Mouse (Mus musculus) CH12.LX (cell line): ENCODE results near the gene Lrrc29. TPM values are rescaled to one million over a fixed set of nuclear protein-coding genes. Genes with fewer than 3 reads are reported as not detected.

ENCODE experiments used
- DNase-seq: peaks from one replicate; pipeline ENCODE4 v3.0.0-alpha.2; 2013; ENCODE audit errors: extremely low read depth
- H3K27ac ChIP-seq: 2 replicates; pipeline ENCODE4 v1.5.1; 2012; ENCODE audit warnings: low read depth, mild to moderate bottlenecking, control low read depth, moderate library complexity; ENCODE audit not compliant: insufficient read depth
- H3K27me3 ChIP-seq: replicated peaks from 2 replicates; pipeline ENCODE3; 2012; ENCODE audit warnings: inconsistent platforms
- H3K36me3 ChIP-seq, 2 experiments: replicated peaks in 1 of 2; 2 replicates each; pipeline versions ENCODE3 to v1.6.1; 2012; ENCODE audit warnings: inconsistent platforms in 1 of 2, low read length in 1 of 2, mild to moderate bottlenecking in 1 of 2, mixed read lengths in 1 of 2, moderate library complexity in 1 of 2; ENCODE audit not compliant: control insufficient read depth in 1 of 2, insufficient read depth in 1 of 2
- H3K4me1 ChIP-seq, 2 experiments: 2 replicates each; pipeline ENCODE4 v1.6.1; 2012; ENCODE audit warnings: inconsistent platforms in 1 of 2, moderate library complexity in 1 of 2; ENCODE audit not compliant: insufficient read depth in 2 of 2, control insufficient read depth in 1 of 2
- H3K4me2 ChIP-seq: 2 replicates; pipeline ENCODE4 v1.6.1; 2012; ENCODE audit warnings: low read depth, mild to moderate bottlenecking, control low read depth; ENCODE audit not compliant: poor library complexity, insufficient read depth, severe bottlenecking
- H3K4me3 ChIP-seq, 3 experiments: fragments of 150-350 bp in 1 of 3; sonication (generic) in 1 of 3; replicated peaks in 1 of 3; 2 replicates each; pipeline versions ENCODE3 to v1.5.1; 2011 to 2012; ENCODE audit warnings: low read depth in 2 of 3, low read length in 2 of 3, mild to moderate bottlenecking in 2 of 3, moderate library complexity in 2 of 3, control low read depth in 1 of 3, improper control_type of control experiment in 1 of 3, inconsistent platforms in 1 of 3, mixed read lengths in 1 of 3; ENCODE audit not compliant: poor library complexity in 1 of 3
- H3K79me2 ChIP-seq: replicated peaks from 2 replicates; pipeline ENCODE4 v1.6.1; 2012; ENCODE audit warnings: mild to moderate bottlenecking, moderate library complexity; ENCODE audit not compliant: control insufficient read depth, poor library complexity, insufficient read depth, severe bottlenecking; ENCODE audit errors: extremely low read depth
- H3K9ac ChIP-seq: 2 replicates; pipeline ENCODE4 v1.6.1; 2012; ENCODE audit warnings: low read depth, mild to moderate bottlenecking, control low read depth, moderate library complexity; ENCODE audit not compliant: insufficient read depth
- H3K9me3 ChIP-seq: replicated peaks from 2 replicates; pipeline ENCODE3; 2012; ENCODE audit warnings: low read length, inconsistent platforms, mixed read lengths
- BHLHE40 ChIP-seq: IDR thresholded peaks from 2 replicates; pipeline ENCODE4 v1.6.1; 2011; ENCODE audit warnings: mild to moderate bottlenecking, low read depth, low read length, improper control_type of control experiment
- CHD1 ChIP-seq: IDR thresholded peaks from 2 replicates; pipeline ENCODE4 v1.6.1; 2012; ENCODE audit warnings: low read depth, low read length, improper control_type of control experiment, inconsistent platforms
- CHD2 ChIP-seq: IDR thresholded peaks from 2 replicates; pipeline ENCODE4 v1.6.1; 2011; ENCODE audit warnings: low read length, improper control_type of control experiment
- CTCF ChIP-seq, 2 experiments: IDR thresholded peaks in 1 of 2; conservative IDR thresholded peaks in 1 of 2; 2 replicates each; pipeline ENCODE4 v1.5.1; 2011 to 2012; ENCODE audit warnings: low read depth in 2 of 2, low read length in 2 of 2, improper control_type of control experiment in 1 of 2, inconsistent platforms in 1 of 2, mild to moderate bottlenecking in 1 of 2, moderate library complexity in 1 of 2
- E2F4 ChIP-seq: IDR thresholded peaks from 2 replicates; pipeline ENCODE4 v1.6.1; 2011; ENCODE audit warnings: low read depth, low read length, improper control_type of control experiment; ENCODE audit not compliant: insufficient replicate concordance
- EP300 ChIP-seq: IDR thresholded peaks from 2 replicates; pipeline ENCODE4 v1.6.1; 2011; ENCODE audit warnings: low read length, improper control_type of control experiment
- ETS1 ChIP-seq: conservative IDR thresholded peaks from 2 replicates; pipeline ENCODE4 v1.6.1; 2012; ENCODE audit warnings: low read depth, mild to moderate bottlenecking, inconsistent platforms, low read length, improper control_type of control experiment, moderate library complexity
- GABPA ChIP-seq: IDR thresholded peaks from 2 replicates; pipeline ENCODE4 v1.6.1; 2012; ENCODE audit warnings: low read depth, low read length, improper control_type of control experiment, inconsistent platforms; ENCODE audit not compliant: insufficient replicate concordance
- HCFC1 ChIP-seq: IDR thresholded peaks from 2 replicates; pipeline ENCODE4 v1.6.1; 2012; ENCODE audit warnings: low read depth, mild to moderate bottlenecking, inconsistent platforms, low read length, improper control_type of control experiment
- JUN ChIP-seq: IDR thresholded peaks from 2 replicates; pipeline ENCODE4 v1.6.1; 2011; ENCODE audit warnings: low read depth, mild to moderate bottlenecking, low read length, improper control_type of control experiment, moderate library complexity; ENCODE audit not compliant: insufficient read depth
- JUND ChIP-seq: conservative IDR thresholded peaks from 2 replicates; pipeline ENCODE4 v1.6.1; 2011; ENCODE audit warnings: low read depth, low read length, improper control_type of control experiment
- KAT2A ChIP-seq: IDR thresholded peaks from 2 replicates; pipeline ENCODE4 v1.6.1; 2012; ENCODE audit warnings: low read length, improper control_type of control experiment, inconsistent platforms; ENCODE audit not compliant: insufficient replicate concordance
- MAFK ChIP-seq: IDR thresholded peaks from 2 replicates; pipeline ENCODE4 v1.6.1; 2011; ENCODE audit warnings: low read length, improper control_type of control experiment; ENCODE audit not compliant: insufficient replicate concordance
- MEF2A ChIP-seq: IDR thresholded peaks from 2 replicates; pipeline ENCODE4 v1.6.1; 2014; ENCODE audit warnings: low read depth, mild to moderate bottlenecking, inconsistent platforms, low read length, improper control_type of control experiment, borderline replicate concordance
- MXI1 ChIP-seq: IDR thresholded peaks from 2 replicates; pipeline ENCODE4 v1.6.1; 2011; ENCODE audit warnings: mild to moderate bottlenecking, low read depth, low read length, improper control_type of control experiment
- MYC ChIP-seq: IDR thresholded peaks from 2 replicates; pipeline ENCODE4 v1.6.1; 2011; ENCODE audit warnings: low read depth, mild to moderate bottlenecking, improper control_type of control experiment, low read length
- NRF1 ChIP-seq: IDR thresholded peaks from 2 replicates; pipeline ENCODE4 v1.6.1; 2014; ENCODE audit warnings: low read depth, mild to moderate bottlenecking, inconsistent platforms, low read length, improper control_type of control experiment, moderate library complexity
- POLR2A ChIP-seq: IDR thresholded peaks from 2 replicates; pipeline ENCODE4 v1.6.1; 2011; ENCODE audit warnings: low read depth, mild to moderate bottlenecking, improper control_type of control experiment, low read length
- POLR2AphosphoS2 ChIP-seq: IDR thresholded peaks from 2 replicates; pipeline ENCODE4 v1.6.1; 2011; ENCODE audit warnings: low read depth, low read length, improper control_type of control experiment
- RAD21 ChIP-seq: IDR thresholded peaks from 2 replicates; pipeline ENCODE4 v1.6.1; 2011; ENCODE audit warnings: low read depth, mild to moderate bottlenecking, low read length, improper control_type of control experiment, moderate library complexity
- SIN3A ChIP-seq: IDR thresholded peaks from 2 replicates; pipeline ENCODE4 v1.6.1; 2012; ENCODE audit warnings: low read length, improper control_type of control experiment, inconsistent platforms
- TCF12 ChIP-seq: IDR thresholded peaks from 2 replicates; pipeline ENCODE4 v1.6.1; 2014; ENCODE audit warnings: low read depth, mild to moderate bottlenecking, inconsistent platforms, low read length, improper control_type of control experiment
- USF1 ChIP-seq: IDR thresholded peaks from 2 replicates; pipeline ENCODE4 v1.6.1; 2014; ENCODE audit warnings: low read depth, mild to moderate bottlenecking, inconsistent platforms, low read length, improper control_type of control experiment
- USF2 ChIP-seq: conservative IDR thresholded peaks from 2 replicates; pipeline ENCODE4 v1.6.1; 2011; ENCODE audit warnings: low read depth, low read length, improper control_type of control experiment
- ZC3H11A ChIP-seq: IDR thresholded peaks from 2 replicates; pipeline ENCODE4 v1.6.1; 2012; ENCODE audit warnings: low read depth, mild to moderate bottlenecking, inconsistent platforms, low read length, improper control_type of control experiment
- ZMIZ1 ChIP-seq: IDR thresholded peaks from 2 replicates; pipeline ENCODE4 v1.6.1; 2012; ENCODE audit warnings: low read depth, mild to moderate bottlenecking, inconsistent platforms, low read length, improper control_type of control experiment
- ZNF384 ChIP-seq: IDR thresholded peaks from 2 replicates; pipeline ENCODE4 v1.6.1; 2012; ENCODE audit warnings: low read depth, low read length, improper control_type of control experiment, inconsistent platforms
- dilution Hi-C: fragments of 300-500 bp; cut with MboI; formaldehyde crosslinking; loops from 2 replicates; pipeline ENCODE4 v1.14.3; 2020; ENCODE audit warnings: low sequenced_read_pairs; ENCODE audit not compliant: extremely low pct_unique_long_range_greater_than_20kb, extremely low pct_ligation_motif_present
- in situ Hi-C: fragments of 300-500 bp; cut with MboI; formaldehyde crosslinking; loops from 3 replicates; pipeline ENCODE4 v1.14.3; 2019; ENCODE audit warnings: low sequenced_read_pairs, low pct_ligation_motif_present, low pct_unique_long_range_greater_than_20kb, mixed read lengths
- polyA plus RNA-seq: library from polyadenylated mRNA; unstranded; fragments of >175 nt; gene quantifications from 2 replicates; pipeline ENCODE4 v1.2.1, GENCODE M21; 2012; ENCODE audit warnings: low read depth; ENCODE audit not compliant: insufficient read length
- total RNA-seq, 2 experiments: library from RNA; depleted of rRNA; stranded (reverse); fragments of 300-350 nt in 1 of 2; fragments of >200 nt in 1 of 2; gene quantifications; 2 replicates each; pipeline ENCODE4 v1.2.3; 2012 to 2014

Gene Lrrc29
- total and polyA plus RNA-seq, 3 experiments: 1.4 to 1.8 (median 1.7) TPM

DNA sequence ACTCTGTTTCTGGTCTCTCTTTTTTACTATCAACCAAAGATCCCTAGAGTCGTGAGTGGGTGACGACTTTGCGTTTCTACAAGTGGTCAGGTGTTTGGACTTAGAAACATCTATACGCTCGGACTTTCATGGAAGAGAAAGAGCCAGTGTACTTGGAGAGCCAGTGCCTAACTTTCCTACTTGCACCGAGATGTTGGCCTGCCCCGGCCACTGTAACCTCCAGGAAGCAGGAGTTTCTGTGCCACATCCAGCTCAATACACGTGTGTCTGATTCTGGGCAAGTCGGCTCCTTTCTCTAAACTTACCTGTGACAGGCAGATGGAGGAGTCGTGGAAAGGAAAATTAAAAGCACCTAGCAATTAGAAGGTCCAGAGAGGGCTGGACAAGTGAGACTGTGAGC is 50.2 kb downstream of the Lrrc29 start, which contains the start of gene Nol3:
Gene Nol3, plus strand, starts transcription at position 301 of the 400 bp plus-strand sequence.
- TF ChIP-seq CHD2 (no peak), USF1 (no peak), EP300 (no peak), ZNF384 (no peak), HCFC1 (no peak), SIN3A (no peak), USF2 (no peak), BHLHE40 (no peak), TCF12 (no peak), ZMIZ1 (no peak), POLR2A (no peak), ETS1 (no peak), CTCF (conservative IDR thresholded peaks at IDR 0.05 in 1 of 2, IDR thresholded peaks at IDR 0.05 in 1 of 2; ENCODE audit: low read depth in 2 of 2, low read length in 2 of 2) (no peak), NRF1 (no peak), MEF2A (no peak), KAT2A (no peak), CHD1 (no peak), ZC3H11A (no peak), POLR2AphosphoS2 (no peak)
- TF ChIP-seq, all 38 proteins: peak for 0
- Histone ChIP-seq H3K9me3 (no peaks in the 10 kb centered on the region), H3K36me3 (peaks cover 0 to 28% of the 10 kb centered on the region in 2 experiments), H3K27ac (no peak within 1 kb of the TSS), H3K79me2 (no peaks in the 10 kb centered on the region), H3K4me2 (no peak within 1 kb of the TSS), H3K27me3 (no peaks in the 10 kb centered on the region), H3K4me1 (peaks cover 0 to 2% of the 10 kb centered on the region in 2 experiments; a peak in 1 of 4 replicates), H3K9ac (no peak within 1 kb of the TSS), H3K4me3 (no peak within 1 kb of the TSS)
- in situ Hi-C loops: no loop called here
- dilution Hi-C loops: no loop called here
- DNase-seq: no peak

DNA sequence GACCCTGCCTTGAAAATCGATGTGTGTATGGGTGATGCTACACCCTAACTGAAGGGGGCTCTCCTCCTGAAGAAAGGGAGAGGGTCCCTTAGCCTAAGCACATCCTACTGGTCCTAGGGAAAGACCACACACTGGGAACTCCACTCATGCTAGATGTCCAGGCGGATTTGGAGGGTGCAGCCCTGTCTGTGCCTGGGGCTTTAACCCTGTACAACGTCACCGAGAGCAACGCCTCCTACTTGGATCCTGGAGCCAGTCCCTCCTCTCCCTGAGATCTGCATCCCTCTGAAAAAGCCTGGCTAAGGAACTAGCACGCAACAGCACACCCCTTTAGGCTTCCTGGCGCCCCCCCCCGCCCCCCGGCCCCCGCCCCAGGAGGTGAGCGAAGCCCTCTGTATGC is 50.7 kb downstream of the Lrrc29 start:
- Histone ChIP-seq H3K27me3 (no peaks in the 10 kb centered on the region), H3K4me2 (no peak overlapping the region), H3K4me3 (no peak overlapping the region), H3K9me3 (no peaks in the 10 kb centered on the region), H3K27ac (no peak overlapping the region), H3K36me3 (peaks cover 0 to 28% of the 10 kb centered on the region in 2 experiments), H3K4me1 (peaks cover 0 to 2% of the 10 kb centered on the region in 2 experiments; a peak in 1 of 4 replicates), H3K79me2 (no peaks in the 10 kb centered on the region), H3K9ac (no peak overlapping the region)
- no peak for DNase-seq
- in situ Hi-C loops: no loop called here
- no peak for TF ChIP-seq SIN3A
- TF ChIP-seq POLR2AphosphoS2: no peak
- no peak for TF ChIP-seq JUND
- TF ChIP-seq RAD21: no peak
- TF ChIP-seq MYC: no peak
- TF ChIP-seq USF1: no peak
- no peak for TF ChIP-seq E2F4
- no peak for TF ChIP-seq MXI1
- no peak for TF ChIP-seq KAT2A
- no peak for TF ChIP-seq GABPA
- TF ChIP-seq MAFK: no peak
- no peak for TF ChIP-seq JUN
- no peak for TF ChIP-seq ZC3H11A
- no peak for TF ChIP-seq TCF12
- TF ChIP-seq, all 38 proteins: peak for 0
- dilution Hi-C loops: no loop called here
